Mouse (Mus musculus) kidney, postnatal 0 days (tissue): ENCODE measurements around the gene Mrfap1. TPM values are rescaled to one million over a fixed set of nuclear protein-coding genes. Genes with fewer than 3 reads are reported as not detected.
"Not testable (repeated sequence)": the region's sequence is repeated elsewhere in the genome, so short reads cannot be mapped to it uniquely, and the experiment has no call there.

ENCODE experiments used
- ATAC-seq: fragments of 200-750 bp; cut with Nextera tagmentation; replicated peaks from 2 replicates; pipeline ENCODE4 v1.8.0; 2017; ENCODE audit warnings: low read depth, moderate number of reproducible peaks, moderate TSS enrichment, moderate library complexity; ENCODE audit not compliant: low FRiP score
- DNase-seq: peaks from one replicate; pipeline ENCODE4 v3.0.0-alpha.2; 2016; ENCODE audit warnings: low spot score
- H3K27ac ChIP-seq: fragments of 300-500 bp; sonication (generic); 2 replicates; pipeline ENCODE4 v1.5.1; 2014; ENCODE audit warnings: mild to moderate bottlenecking
- H3K27me3 ChIP-seq: fragments of 300-500 bp; sonication (generic); 2 replicates; pipeline ENCODE4 v1.6.1; 2014; ENCODE audit warnings: low read length, mixed read lengths; ENCODE audit not compliant: insufficient read depth
- H3K36me3 ChIP-seq: fragments of 300-500 bp; sonication (generic); 2 replicates; pipeline ENCODE4 v1.6.1; 2014; ENCODE audit warnings: low read length, mixed read lengths; ENCODE audit not compliant: insufficient read depth
- H3K4me1 ChIP-seq: fragments of 300-500 bp; sonication (generic); replicated peaks from 2 replicates; pipeline ENCODE4 v1.6.1; 2014; ENCODE audit warnings: antibody characterized with exemption, low read length, mixed read lengths; ENCODE audit not compliant: insufficient read depth
- H3K4me2 ChIP-seq: fragments of 300-500 bp; sonication (generic); 2 replicates; pipeline ENCODE4 v1.6.1; 2014; ENCODE audit warnings: mild to moderate bottlenecking, low read length, moderate library complexity, mixed read lengths
- H3K4me3 ChIP-seq: fragments of 300-500 bp; sonication (generic); replicated peaks from 2 replicates; pipeline ENCODE4 v1.5.1; 2014; ENCODE audit warnings: low read depth, low read length
- H3K9ac ChIP-seq: fragments of 300-500 bp; sonication (generic); 2 replicates; pipeline ENCODE4 v1.6.1; 2014; ENCODE audit warnings: low read depth, low read length
- H3K9me3 ChIP-seq: fragments of 300-500 bp; sonication (generic); replicated peaks from 2 replicates; pipeline ENCODE4 v1.6.1; 2016; ENCODE audit warnings: low read length, inconsistent platforms, mixed read lengths
- CTCF ChIP-seq: IDR thresholded peaks from 2 replicates; pipeline ENCODE4 v1.5.1; 2016; ENCODE audit warnings: antibody characterized with exemption, low read depth, mild to moderate bottlenecking, moderate library complexity
- WGBS: fragments of 180-500 bp; shearing (Covaris S2); extraction: QIAGEN DNeasy Blood & Tissue Kit; methylation state at CpG from one replicate; pipeline ENCODE4 v1.1.7; 2014; 5-methylcytosine and 5-hydroxymethylcytosine counted together
- polyA plus RNA-seq: library from polyadenylated mRNA; unstranded; fragments of >200 nt; fragmentation: Nextera tagmentation; extraction: Ambion mirVana; gene quantifications from 2 replicates; pipeline ENCODE4 v1.2.1, GENCODE M21; 2015

Gene Mrfap1
- polyA plus RNA-seq, result 513 and 542 TPM in 2 replicates

GRCm38 (mm10) chr5:36796296-36797014 is at the start of gene Mrfap1:
Gene Mrfap1 (minus strand): TSS chr5:36796772.
- 0% methylated on average over 81 of the region's 90 CpGs for WGBS
- H3K9me3 ChIP-seq, H3K4me1 ChIP-seq, H3K27me3 ChIP-seq, H3K36me3 ChIP-seq: not testable (repeated sequence)
- DNase-seq (peak; percentile 98), ATAC-seq (peak; percentile 83)
- peak within 1 kb of the TSS; percentile 73 for H3K9ac ChIP-seq
- H3K27ac ChIP-seq, result peak within 1 kb of the TSS; percentile 97
- H3K4me2 ChIP-seq, result peak within 1 kb of the TSS; percentile 57
- H3K4me3 ChIP-seq, result peak within 1 kb of the TSS; percentile 68

- no peak overlapping the region for H3K9ac ChIP-seq
- no peak for TF ChIP-seq CTCF
- H3K4me1 ChIP-seq, result no peaks in the 10 kb centered on the region
- DNase-seq, result no peak
- no peak for ATAC-seq
- no peaks in the 10 kb centered on the region for H3K9me3 ChIP-seq
- 43% methylated on average over 10 of the region's 10 CpGs for WGBS
- no peak overlapping the region for H3K4me2 ChIP-seq
- no peak overlapping the region for H3K27ac ChIP-seq
- H3K4me3 ChIP-seq, result no peak overlapping the region
- H3K36me3 ChIP-seq, result no peaks in the 10 kb centered on the region
- no peaks in the 10 kb centered on the region for H3K27me3 ChIP-seq
Observed at GRCm38 (mm10) chr5:36844490-36844889, 47.9 kb upstream of the Mrfap1 start.

- no peak overlapping the region for H3K4me2 ChIP-seq
- TF ChIP-seq CTCF, result no peak
- H3K27me3 ChIP-seq, result no peaks in the 10 kb centered on the region
- no peak overlapping the region for H3K27ac ChIP-seq
- H3K36me3 ChIP-seq, result no peaks in the 10 kb centered on the region
- H3K9ac ChIP-seq, result no peak overlapping the region
- H3K9me3 ChIP-seq, result no peaks in the 10 kb centered on the region
- 49% methylated on average over 1 of the region's 1 CpGs for WGBS
- ATAC-seq, result no peak
- no peak overlapping the region for H3K4me3 ChIP-seq
- no peaks in the 10 kb centered on the region for H3K4me1 ChIP-seq
- DNase-seq, result no peak
Observed at GRCm38 (mm10) chr5:36841701-36842100, 45.1 kb upstream of the Mrfap1 start.

GRCm38 (mm10) chr5:36840092-36840491 is 43.5 kb upstream of the Mrfap1 start:
- Histone ChIP-seq H3K4me3 (no peak overlapping the region), H3K36me3 (no peaks in the 10 kb centered on the region), H3K9me3 (no peaks in the 10 kb centered on the region), H3K27me3 (no peaks in the 10 kb centered on the region), H3K4me2 (no peak overlapping the region), H3K27ac (no peak overlapping the region), H3K4me1 (no peaks in the 10 kb centered on the region), H3K9ac (no peak overlapping the region)
- no peak for TF ChIP-seq CTCF
- DNase-seq (no peak), ATAC-seq (no peak)
- 76% methylated on average over 7 of the region's 7 CpGs for WGBS

GRCm38 (mm10) chr5:36839602-36840001 is 43.0 kb upstream of the Mrfap1 start:
- Histone ChIP-seq H3K4me3 (no peak overlapping the region), H3K27ac (no peak overlapping the region), H3K9ac (no peak overlapping the region), H3K9me3 (no peaks in the 10 kb centered on the region), H3K4me1 (no peaks in the 10 kb centered on the region), H3K36me3 (no peaks in the 10 kb centered on the region), H3K27me3 (no peaks in the 10 kb centered on the region), H3K4me2 (no peak overlapping the region)
- ATAC-seq (no peak), DNase-seq (no peak)
- no peak for TF ChIP-seq CTCF
- WGBS, result 69% methylated on average over 8 of the region's 8 CpGs

GRCm38 (mm10) chr5:36839032-36839431 is 42.5 kb upstream of the Mrfap1 start:
- no peaks in the 10 kb centered on the region for H3K27me3 ChIP-seq
- no peak for DNase-seq
- 82% methylated on average over 2 of the region's 2 CpGs for WGBS
- H3K27ac ChIP-seq, result no peak overlapping the region
- H3K4me1 ChIP-seq, result no peaks in the 10 kb centered on the region
- H3K9ac ChIP-seq, result no peak overlapping the region
- no peaks in the 10 kb centered on the region for H3K9me3 ChIP-seq
- ATAC-seq, result no peak
- no peak overlapping the region for H3K4me3 ChIP-seq
- no peak for TF ChIP-seq CTCF
- H3K4me2 ChIP-seq, result no peak overlapping the region
- H3K36me3 ChIP-seq, result no peaks in the 10 kb centered on the region

- Histone ChIP-seq H3K4me3 (no peak overlapping the region), H3K9ac (no peak overlapping the region), H3K4me1 (0 out of 2 replicates have a peak, but pooled peaks cover under 1% of the 10 kb centered on the region), H3K27ac (no peak overlapping the region), H3K9me3 (no peaks in the 10 kb centered on the region), H3K27me3 (no peaks in the 10 kb centered on the region), H3K4me2 (no peak overlapping the region), H3K36me3 (no peaks in the 10 kb centered on the region)
- TF ChIP-seq CTCF, result peak; percentile 94
- DNase-seq, result peak; percentile 80
- ATAC-seq, result no peak
- WGBS, result 0% methylated on average over 6 of the region's 6 CpGs
Observed at GRCm38 (mm10) chr5:36835933-36836332, 39.4 kb upstream of the Mrfap1 start.
